Mouse (Mus musculus): ENCODE results near the gene Bmp2k.

DNA sequence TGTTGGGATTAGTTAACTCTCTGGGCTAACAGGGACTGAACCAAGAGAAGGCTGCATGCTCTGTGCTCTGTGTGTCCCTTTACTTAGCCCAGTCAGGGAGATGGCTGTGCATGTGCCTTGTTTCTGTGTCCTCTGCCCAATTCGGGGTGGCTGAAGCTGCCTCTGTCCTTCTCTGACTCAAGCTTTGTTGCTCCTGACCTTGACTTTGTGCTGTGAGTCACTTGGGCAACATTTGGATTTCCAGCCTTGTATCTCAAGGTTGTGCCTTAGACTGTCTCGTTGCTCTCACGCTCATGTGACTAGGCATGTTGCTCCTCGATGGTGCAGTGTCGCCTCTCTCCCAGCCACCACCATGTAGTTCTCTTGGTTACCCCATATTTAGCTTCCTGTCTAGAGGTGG lies 27.3 kb downstream of the Bmp2k start:
- TF ChIP-seq EP300 (IDR thresholded peaks at IDR 0.05) (no peak), CTCF (IDR thresholded peaks at IDR 0.05) (no peak)

Data from lung, postnatal 0 days (tissue).